Mouse (Mus musculus) spleen, postnatal 4 days (tissue): Measurements from ENCODE around the gene Senp1.

ENCODE experiments used
- DNase-seq, 2 experiments: peaks; one replicate each; pipeline ENCODE4 v3.0.0; 2022; ENCODE audit warnings: low spot score in 2 of 2

Senp1 gene

GRCm38 (mm10) chr15:98048918-98049700, 44.4 kb downstream of the Senp1 start:
- no peak for DNase-seq

DNA sequence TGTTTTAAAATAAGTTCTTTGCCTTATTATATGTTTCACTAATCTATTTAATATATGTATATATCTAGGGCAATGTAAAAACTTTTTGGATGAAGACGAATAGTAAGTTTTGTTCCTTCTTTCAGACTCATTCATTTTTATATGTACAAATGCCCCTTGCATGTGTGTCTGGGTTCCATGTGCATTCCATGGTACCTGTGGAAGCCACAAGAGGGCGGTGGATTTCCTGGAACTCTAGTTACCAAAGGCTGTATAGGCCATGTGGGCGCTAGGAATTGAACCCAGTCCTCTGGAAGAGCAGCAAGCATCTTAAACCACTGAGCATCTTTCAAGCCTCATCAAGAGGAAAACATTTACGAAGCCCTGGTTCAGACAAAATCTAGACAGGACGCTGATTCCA, 49.2 kb downstream of the Senp1 start:
- no peak for DNase-seq

DNA sequence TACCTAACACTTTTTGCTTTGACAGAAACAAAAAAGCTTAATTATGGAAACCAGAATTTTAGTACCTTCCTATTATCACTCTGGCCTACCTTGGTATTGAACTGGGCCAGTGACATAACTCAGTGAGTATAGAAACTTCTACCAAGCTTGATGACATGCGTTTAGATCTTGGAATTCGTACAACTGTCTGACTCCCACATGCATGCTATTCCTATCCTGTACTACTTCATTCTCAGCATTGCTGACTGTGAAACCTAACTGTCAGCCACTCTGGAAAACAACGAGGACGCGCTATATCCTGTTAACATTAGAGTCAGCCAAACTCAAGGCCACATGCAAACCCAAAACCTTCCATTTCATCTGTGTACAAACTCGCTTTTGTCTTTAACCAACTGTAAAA, 49.6 kb downstream of the Senp1 start:
- DNase-seq = no peak

- no peak for DNase-seq
These were observed 51.0 kb downstream of the Senp1 start for GRCm38 (mm10) chr15:98042508-98042907.

DNA sequence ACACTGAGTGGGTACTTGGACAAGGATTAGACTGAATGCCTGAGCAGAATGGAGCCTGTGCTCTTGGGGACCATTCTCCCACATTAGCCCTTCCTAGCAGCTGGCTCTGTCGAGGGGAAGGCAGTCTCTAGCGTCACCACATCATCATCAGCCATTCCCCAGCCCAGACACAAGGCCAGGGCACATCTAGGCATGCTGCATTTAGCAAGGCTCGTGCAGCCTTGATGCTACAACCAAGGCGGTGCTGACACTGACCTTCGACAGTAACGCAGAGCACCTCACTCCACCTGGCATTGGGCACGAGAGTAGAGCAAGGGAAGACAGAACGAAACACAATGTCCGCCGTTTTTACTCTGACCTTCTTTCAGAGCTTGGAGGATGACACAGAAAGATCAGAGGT, 53.9 kb downstream of the Senp1 start:
- DNase-seq = no peak

DNA sequence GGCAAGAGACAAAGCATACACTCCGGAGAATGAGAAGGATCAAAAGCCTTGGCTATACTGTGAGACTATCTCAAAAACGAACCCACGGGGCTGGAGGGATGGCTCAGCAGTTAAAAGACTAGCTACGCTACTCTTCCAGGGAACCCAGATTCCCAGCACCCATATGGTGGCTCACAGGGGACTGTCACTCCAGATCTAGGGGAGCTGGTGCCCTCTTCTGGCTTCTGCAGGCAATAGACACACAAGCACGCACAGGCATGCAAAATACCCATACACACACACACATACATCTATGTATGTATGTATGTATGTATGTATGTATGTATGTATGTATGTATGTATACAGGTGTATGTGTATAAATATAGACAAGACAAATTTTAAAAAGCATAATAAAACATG, 57.0 kb downstream of the Senp1 start:
- DNase-seq = no peak

GRCm38 (mm10) chr15:98035076-98035755, 58.3 kb downstream of the Senp1 start:
- DNase-seq = no peak

GRCm38 (mm10) chr15:98033233-98033748, 60.3 kb downstream of the Senp1 start:
- no peak for DNase-seq

DNA sequence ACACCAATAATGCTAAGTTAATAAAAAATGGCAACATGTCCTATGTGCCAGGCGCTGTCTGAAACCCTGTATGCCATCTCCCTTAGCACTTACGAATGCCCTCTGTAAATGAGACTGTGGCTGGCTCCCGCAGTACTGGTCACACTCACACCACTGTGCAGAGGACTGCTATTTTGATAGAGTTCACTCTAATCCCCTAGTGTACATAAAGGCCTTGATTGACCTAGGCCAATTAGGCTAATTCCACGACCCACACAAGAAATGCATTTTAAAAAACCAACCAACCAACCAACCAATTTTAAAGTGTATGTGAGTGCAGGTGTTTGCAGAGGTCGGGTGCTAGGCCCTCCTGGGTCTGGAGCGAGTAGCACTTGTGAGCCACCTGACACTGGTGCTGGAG, 63.7 kb downstream of the Senp1 start:
- DNase-seq = no peak

DNA sequence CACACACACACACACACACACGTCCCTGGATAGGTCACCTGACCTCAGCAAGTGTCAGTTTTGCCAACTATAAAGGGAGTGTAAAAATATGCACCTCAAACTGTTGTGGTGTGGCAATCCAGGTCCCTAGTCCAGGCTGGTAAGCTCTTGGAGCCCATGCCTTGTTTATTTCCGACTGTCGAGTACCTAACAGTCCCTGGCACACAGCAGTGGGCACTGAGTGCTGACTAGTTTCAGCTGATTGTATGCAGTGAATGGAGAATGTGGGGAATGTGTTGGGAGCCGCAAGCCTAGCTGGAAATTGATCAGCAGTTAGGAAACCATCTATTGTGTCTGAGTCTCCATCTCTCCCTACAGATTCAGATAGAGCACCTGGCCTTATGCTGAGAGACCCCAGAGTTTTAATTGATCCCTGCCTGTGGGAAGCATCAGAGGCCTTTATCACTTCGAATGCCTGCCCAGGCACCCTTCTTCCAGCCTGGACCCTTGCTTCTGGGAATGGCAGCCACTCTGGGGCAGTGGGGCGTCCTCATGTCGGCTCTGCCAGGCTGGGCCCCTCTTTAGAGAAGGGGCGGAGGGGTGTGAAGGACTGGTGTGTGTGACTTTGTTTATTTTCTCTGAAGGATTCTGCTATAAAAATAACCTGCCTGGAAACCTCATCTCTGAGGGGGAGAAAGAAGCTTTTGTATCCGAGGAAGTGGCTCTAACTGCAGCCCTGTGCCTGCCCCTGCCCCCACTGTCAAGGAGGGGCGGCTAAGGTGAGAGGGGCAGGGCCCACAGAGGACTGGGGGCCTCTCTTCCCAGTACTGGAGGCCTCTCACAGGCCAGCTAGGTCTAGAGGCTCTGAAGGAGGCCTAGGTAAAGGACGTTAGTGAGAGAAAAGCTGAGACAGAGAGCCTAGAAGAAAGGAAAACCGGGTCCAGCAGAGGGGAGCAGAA, 66.3 kb downstream of the Senp1 start:
- DNase-seq = no peak

- DNase-seq = no peak
These were observed 67.9 kb downstream of the Senp1 start for GRCm38 (mm10) chr15:98025611-98026010.

DNA sequence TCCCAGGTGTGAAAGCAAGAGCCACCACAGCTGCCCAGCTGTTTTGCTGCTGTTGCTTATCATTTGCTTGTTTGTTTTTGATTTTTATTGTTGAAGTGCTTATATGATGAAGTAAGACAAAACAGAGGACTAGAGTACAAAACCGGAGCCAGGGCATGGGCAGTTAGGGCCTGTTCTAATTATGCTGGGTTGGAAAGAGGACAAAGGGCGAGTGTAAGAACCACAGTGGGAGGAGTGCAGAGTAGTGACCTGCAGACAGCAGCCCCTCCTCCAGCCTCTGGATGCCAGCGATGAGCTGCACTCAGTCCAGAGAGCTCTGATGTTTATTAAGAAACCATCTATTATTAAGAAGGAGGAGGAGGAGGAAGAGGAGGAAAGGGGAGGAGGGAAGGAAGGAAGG, 70.4 kb downstream of the Senp1 start:
- no peak for DNase-seq

- DNase-seq = no peak
These were observed 71.7 kb downstream of the Senp1 start for GRCm38 (mm10) chr15:98021886-98022285.

GRCm38 (mm10) chr15:98019047-98019446, 74.5 kb downstream of the Senp1 start:
- DNase-seq = no peak

DNA sequence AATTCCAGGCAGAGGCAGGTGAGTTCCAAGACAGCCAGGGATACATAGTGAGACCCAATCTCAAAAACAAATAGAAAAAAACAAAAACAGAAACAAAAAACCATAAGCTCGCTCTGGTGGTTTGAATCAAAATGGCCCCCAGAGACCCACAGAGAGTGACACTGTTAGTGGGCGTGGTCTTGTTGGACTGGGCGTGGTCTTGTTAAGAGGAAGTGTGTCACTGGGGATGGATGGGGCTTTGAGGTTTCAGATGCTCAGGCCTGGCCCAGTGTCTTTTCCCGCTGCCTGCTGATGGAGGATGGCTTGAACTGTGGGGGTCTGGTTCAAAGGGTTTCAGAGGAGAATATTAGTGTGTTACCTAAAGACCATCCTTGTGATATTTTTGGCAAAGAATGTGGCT, 75.6 kb downstream of the Senp1 start:
- DNase-seq = no peak

DNA sequence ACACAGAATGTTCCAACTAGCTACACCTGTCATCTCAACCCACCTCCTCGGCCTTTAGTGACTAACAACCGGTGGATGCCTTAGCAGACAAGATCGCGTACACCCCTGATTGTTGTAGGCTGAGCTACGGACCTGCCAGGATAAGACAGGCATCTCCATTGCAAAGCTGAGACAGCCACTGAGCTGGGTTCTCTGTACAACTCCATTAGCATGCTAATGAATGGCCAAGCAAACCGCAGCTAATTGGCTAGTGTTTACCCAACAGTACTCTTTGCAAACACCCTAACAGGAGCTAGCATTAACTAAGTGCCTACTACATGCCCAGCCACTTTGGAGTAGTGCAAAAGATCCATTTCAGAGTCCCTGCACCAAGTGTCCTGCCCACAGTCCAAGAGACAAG, 80.7 kb downstream of the Senp1 start:
- no peak for DNase-seq

DNA sequence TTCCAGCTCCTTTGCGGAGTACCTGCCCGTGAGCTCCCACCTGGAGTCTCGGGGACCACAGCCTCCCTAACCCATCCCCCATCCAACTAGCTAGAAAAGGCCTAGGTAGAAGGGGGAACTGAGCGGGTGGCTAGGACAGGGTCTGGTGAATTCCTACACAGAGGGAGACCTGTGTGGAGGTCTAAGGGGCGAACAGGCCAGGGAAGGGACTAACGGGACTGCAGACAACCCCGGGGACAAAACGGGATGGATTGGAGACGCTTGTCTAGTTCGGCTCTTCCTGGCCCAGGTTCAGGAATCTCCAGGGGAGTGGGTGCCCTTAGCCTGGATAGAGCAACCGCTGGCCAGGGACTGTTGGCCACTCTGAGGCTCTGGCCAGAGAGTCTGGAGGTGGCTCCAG, 88.4 kb downstream of the Senp1 start:
- DNase-seq = no peak

DNA sequence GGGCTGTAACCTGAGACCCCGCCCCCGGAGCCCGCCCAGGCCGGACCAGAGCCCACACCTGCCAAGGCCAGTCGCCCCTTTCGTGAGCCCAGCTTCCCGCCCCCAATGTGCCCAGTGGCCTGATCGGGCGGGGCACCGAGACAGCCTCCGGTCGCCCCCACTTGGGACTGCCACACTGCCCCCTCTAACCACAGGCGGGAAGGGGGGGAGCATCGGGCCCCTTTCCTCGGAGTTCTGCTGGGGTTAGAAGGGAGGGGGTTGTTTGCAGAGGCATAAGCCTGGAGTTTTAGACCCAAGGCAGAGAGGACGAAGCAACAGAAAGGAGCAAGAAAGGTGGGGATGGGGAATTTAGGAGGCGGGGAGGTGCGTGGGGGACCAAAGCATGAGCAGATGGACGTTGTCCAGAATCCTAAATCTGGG, 88.8 kb downstream of the Senp1 start:
- no peak for DNase-seq

GRCm38 (mm10) chr15:98003822-98004739, 89.5 kb downstream of the Senp1 start, which contains the start of gene Col2a1:
Gene Col2a1, minus strand, starts transcription at chr15:98004695.
- no peak for DNase-seq

GRCm38 (mm10) chr15:98002991-98003821, 90.3 kb downstream of the Senp1 start:
- DNase-seq = no peak
